Mouse (Mus musculus) thymus, postnatal 4 days (tissue): ENCODE data around the gene Izumo3.
"Not testable (repeated sequence)": the region's sequence is repeated elsewhere in the genome, so short reads cannot be mapped to it uniquely, and the experiment has no call there.

Source experiments
- DNase-seq: peaks from one replicate; pipeline ENCODE4 v3.0.0; 2021

The Izumo3 gene

DNA sequence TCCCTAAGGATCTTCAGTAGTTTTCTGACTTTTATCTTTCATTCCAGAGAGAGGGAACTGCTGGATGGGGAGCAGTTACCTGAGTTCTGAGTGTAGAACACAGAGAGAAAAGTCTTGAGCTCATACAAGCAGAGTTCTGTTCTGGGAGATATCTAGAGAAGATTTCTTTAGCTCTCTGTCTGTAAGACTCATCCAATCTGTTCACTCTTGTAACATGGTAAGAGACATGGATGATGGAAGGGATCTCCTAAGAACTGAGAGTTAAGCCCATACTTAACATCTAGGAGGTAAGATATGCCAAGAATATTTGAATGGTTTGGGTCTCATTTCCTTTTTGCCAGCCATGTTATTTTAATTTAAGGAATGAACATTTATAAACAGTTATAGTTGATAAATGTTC lies at the start of gene Izumo3:
Gene Izumo3, minus strand, starts transcription at position 101 of the 400 bp plus-strand sequence.
- DNase-seq, result no peak

DNA sequence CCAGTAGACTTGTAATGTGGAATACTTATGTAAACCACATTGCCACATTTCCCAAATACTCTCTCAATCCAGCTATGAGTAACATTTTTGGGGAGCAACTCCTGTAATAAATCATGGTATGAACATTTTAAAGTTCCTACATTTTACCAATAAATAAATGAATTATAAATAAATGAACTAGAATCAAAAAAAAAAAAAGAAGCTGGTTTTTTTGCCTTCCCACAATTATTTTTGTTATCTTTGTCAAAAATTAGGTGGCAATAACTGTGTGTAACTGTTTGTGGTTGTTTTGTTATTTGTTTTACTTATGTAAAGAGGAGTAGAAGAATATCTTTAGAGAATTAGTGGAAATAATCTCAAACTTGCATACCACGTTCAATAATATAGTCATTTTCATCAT lies 44.6 kb upstream of the Izumo3 start, which contains the start of gene Gm12666:
Gene Gm12666, minus strand, starts transcription at position 101 of the 400 bp plus-strand sequence.
- DNase-seq, result not testable (repeated sequence)

DNA sequence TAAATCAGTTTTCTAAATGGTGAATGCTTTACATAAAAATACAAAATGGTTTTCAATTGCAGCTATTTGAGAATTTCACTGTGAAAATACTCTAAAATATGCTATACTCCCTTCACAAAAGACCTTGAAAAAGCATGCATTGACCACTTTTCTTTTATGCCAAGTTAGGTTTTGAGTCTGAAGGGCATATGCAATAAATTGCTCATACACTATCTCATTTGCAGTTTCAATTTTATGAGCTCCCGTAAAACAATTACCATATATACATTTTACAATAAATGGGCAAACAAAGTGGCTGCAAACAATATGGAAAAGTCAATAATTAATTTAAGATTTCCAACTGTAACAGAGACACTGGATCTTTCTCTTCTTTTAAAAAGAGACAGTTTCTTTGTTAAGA lies 5.6 kb upstream of the Izumo3 start:
- DNase-seq, result no peak

DNA sequence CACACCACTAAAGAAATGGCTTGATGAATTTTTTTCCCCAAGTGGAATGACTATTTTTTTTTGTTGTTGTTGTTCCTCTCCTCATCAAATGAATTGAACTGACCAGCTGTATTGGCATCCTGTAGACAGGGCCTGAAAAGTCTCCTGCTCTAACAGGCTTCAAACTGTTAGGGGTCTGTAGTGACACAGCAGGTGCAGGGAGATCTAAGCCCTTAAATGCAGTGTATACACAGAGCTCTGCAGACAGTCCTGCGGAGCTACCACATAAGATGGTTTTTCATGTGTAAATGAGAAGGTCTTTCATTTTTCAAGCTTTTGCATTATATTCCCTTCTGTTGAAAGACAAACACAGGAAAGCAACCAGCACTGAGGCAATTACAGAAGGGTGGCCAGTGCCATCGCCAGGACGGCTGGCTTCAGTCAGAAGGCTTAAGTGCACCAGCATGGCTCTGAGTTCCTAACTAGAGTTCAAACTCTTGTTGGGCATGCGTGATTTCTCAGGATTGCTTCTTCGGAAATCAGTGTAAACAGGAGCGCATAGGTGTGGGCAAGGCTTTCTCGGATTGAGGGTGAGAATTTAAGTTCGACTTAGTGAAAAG lies 35.5 kb downstream of the Izumo3 start:
- DNase-seq, result no peak

DNA sequence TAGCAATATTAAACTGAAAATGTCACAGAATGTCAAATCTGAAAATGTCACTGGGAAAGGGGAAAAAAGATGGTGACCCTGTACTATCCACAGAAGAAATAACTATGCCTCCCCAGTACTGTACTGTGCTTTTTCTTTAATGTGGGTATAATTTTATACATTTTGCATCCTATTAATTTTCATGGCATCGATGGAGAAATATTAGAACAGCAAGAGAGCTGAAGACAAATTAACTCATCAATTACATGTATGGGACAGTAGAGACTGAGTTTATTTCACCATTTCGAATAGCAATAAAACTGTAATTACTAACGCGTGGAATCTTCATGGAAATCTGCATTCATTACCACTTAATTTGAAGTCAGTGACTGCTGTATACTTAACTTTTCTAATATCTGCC lies 49.6 kb downstream of the Izumo3 start:
- DNase-seq, result no peak

DNA sequence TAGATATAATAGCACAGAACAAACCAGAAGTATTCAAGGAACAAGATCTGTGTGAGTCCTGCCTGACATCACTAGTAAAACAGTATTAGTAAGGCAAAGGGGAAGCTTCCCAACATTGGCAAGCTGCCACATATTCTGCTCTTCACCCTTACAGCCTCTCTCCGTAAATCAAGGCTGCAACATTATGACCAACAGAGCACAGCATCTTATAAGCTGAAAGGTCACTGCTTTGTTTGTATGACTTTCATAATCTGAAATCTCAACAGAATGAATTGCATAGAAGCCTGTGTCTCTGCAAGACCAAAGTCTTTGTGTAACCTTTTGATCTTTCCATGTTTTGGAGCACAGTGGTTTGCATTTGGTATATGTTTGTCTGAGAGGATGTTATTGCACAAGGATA lies 51.1 kb downstream of the Izumo3 start:
- no peak for DNase-seq
